Mouse (Mus musculus) liver, embryonic 12.5 days (tissue): ENCODE measurements around the gene Muc4. TPM values are rescaled to one million over a fixed set of nuclear protein-coding genes. Genes with fewer than 3 reads are reported as not detected.
A peak's percentile ranks its signal among the peaks of the same experiment; 100 is the strongest.

ENCODE experiments used
- ATAC-seq: fragments of 200-750 bp; cut with Nextera tagmentation; 2 replicates; pipeline ENCODE4 v1.8.0; 2017; ENCODE audit warnings: moderate number of reproducible peaks, mild to moderate bottlenecking, moderate library complexity
- H3K27ac ChIP-seq: fragments of 300-500 bp; sonication (generic); 2 replicates; pipeline ENCODE4 v1.5.1; 2016; ENCODE audit warnings: mild to moderate bottlenecking
- H3K27me3 ChIP-seq: fragments of 300-500 bp; sonication (generic); replicated peaks from 2 replicates; pipeline ENCODE4 v1.6.1; 2016; ENCODE audit warnings: mild to moderate bottlenecking, moderate library complexity
- H3K36me3 ChIP-seq: fragments of 300-500 bp; sonication (generic); 2 replicates; pipeline ENCODE4 v1.6.1; 2016; ENCODE audit warnings: mild to moderate bottlenecking, moderate library complexity
- H3K4me1 ChIP-seq: fragments of 300-500 bp; sonication (generic); 2 replicates; pipeline ENCODE4 v1.6.1; 2016
- H3K4me2 ChIP-seq: fragments of 300-500 bp; sonication (generic); 2 replicates; pipeline ENCODE4 v1.6.1; 2016; ENCODE audit warnings: mild to moderate bottlenecking, moderate library complexity
- H3K4me3 ChIP-seq: fragments of 300-500 bp; sonication (generic); 2 replicates; pipeline ENCODE4 v1.5.1; 2016; ENCODE audit warnings: mild to moderate bottlenecking, moderate library complexity
- H3K9ac ChIP-seq: fragments of 300-500 bp; sonication (generic); 2 replicates; pipeline ENCODE4 v1.6.1; 2016; ENCODE audit warnings: mild to moderate bottlenecking, moderate library complexity
- H3K9me3 ChIP-seq: fragments of 300-500 bp; sonication (generic); replicated peaks from 2 replicates; pipeline ENCODE4 v1.6.1; 2016; ENCODE audit warnings: mild to moderate bottlenecking, moderate library complexity
- WGBS: fragments of 180-500 bp; shearing (Covaris S2); methylation state at CpG from one replicate; pipeline ENCODE4 v1.1.7; 2016; ENCODE audit not compliant: insufficient replicate concordance; 5-methylcytosine and 5-hydroxymethylcytosine counted together
- polyA plus RNA-seq: library from polyadenylated mRNA; unstranded; fragments of >200 nt; fragmentation: Nextera tagmentation; extraction: Ambion mirVana; gene quantifications from 2 replicates; pipeline ENCODE4 v1.2.1, GENCODE M21; 2016

The Muc4 gene
- polyA plus RNA-seq, 1 experiment from 2014 or later = 0.63 TPM

DNA sequence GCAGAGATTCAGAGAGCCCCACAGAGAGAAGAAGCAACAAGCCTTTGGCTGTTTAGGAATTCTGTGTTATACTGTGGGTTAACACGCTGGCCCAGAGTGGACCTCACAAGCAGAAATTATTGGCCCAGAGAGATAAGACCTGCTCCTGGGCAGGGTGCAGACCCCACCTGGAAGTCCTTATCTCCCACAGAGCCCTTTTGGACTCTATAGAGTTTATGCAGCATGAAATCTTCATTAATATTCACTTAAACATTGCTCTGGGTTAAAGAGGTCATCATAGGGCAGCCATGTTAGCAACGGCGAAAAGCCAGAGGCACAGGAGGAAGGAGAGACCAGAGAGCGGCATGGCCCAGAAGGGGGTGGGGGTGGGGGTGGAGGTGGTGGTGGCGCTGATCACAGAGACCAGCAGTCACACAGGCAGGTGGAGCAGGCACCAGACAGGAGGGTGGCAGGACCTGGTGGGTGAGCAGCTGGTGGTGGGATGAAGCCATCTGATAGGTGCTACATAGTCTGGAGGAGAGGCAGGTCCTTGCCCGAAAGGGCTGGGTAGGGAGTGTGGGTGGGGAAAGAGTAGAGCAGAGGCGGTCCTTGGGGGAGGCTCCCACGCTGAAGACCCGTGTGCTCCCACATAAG, 27.7 kb upstream of the Muc4 start:
- WGBS = 39% methylated on average over 9 of the region's 9 CpGs
- no peak overlapping the region for H3K27ac ChIP-seq

GRCm38 (mm10) chr16:32708457-32709033, 27.1 kb upstream of the Muc4 start:
- H3K4me1 ChIP-seq = peaks cover 26% of the 10 kb centered on the region
- H3K27me3 ChIP-seq = peaks cover 25% of the 10 kb centered on the region
- no peak for ATAC-seq
- peaks cover 4% of the 10 kb centered on the region; the same call in 1 of the 2 replicates for H3K9me3 ChIP-seq
- no peak overlapping the region for H3K4me3 ChIP-seq
- no peaks in the 10 kb centered on the region for H3K36me3 ChIP-seq
- H3K27ac ChIP-seq = no peak overlapping the region
- peak overlapping the region; percentile 45; the same call in 1 of the 2 replicates for H3K4me2 ChIP-seq
- WGBS = 72% methylated on average over 10 of the region's 10 CpGs
- H3K9ac ChIP-seq = no peak overlapping the region

More for the DNA sequence above, 27.7 kb upstream of the Muc4 start:
- H3K4me2 ChIP-seq = peak overlapping the region; percentile 45
- H3K36me3 ChIP-seq = no peaks in the 10 kb centered on the region
- peaks cover 21% of the 10 kb centered on the region for H3K27me3 ChIP-seq
- no peak overlapping the region for H3K9ac ChIP-seq
- H3K9me3 ChIP-seq = peaks cover 4% of the 10 kb centered on the region; the same call in 1 of the 2 replicates
- H3K4me3 ChIP-seq = no peak overlapping the region
- H3K4me1 ChIP-seq = peaks cover 26% of the 10 kb centered on the region
- ATAC-seq = no peak

DNA sequence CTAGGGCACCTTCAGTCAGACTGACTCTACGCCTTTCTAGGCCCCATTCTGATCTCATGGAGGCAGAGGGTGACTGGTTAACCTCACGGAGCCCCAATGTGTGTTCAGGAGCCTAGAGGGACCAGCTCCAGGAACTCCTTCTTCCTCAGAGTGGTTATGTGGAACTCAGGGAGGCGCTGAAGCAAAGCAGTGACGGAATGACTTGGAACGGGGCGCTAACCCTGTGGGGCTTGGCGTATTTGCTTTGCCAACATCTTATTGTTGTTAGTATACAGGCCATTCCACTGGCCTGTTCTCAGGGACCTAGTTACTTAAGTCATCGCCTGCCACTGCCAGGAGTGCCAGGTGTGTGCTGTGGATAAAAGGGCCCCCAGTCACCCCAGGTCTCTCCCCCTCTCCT, 26.6 kb upstream of the Muc4 start:
- Histone ChIP-seq H3K36me3 (no peaks in the 10 kb centered on the region), H3K9me3 (peaks cover 4% of the 10 kb centered on the region; the same call in 1 of the 2 replicates), H3K4me3 (no peak overlapping the region), H3K4me1 (peaks cover 26% of the 10 kb centered on the region), H3K27ac (no peak overlapping the region), H3K27me3 (peaks cover 26% of the 10 kb centered on the region), H3K4me2 (no peak overlapping the region), H3K9ac (no peak overlapping the region)
- WGBS = 83% methylated on average over 8 of the region's 8 CpGs
- no peak for ATAC-seq

DNA sequence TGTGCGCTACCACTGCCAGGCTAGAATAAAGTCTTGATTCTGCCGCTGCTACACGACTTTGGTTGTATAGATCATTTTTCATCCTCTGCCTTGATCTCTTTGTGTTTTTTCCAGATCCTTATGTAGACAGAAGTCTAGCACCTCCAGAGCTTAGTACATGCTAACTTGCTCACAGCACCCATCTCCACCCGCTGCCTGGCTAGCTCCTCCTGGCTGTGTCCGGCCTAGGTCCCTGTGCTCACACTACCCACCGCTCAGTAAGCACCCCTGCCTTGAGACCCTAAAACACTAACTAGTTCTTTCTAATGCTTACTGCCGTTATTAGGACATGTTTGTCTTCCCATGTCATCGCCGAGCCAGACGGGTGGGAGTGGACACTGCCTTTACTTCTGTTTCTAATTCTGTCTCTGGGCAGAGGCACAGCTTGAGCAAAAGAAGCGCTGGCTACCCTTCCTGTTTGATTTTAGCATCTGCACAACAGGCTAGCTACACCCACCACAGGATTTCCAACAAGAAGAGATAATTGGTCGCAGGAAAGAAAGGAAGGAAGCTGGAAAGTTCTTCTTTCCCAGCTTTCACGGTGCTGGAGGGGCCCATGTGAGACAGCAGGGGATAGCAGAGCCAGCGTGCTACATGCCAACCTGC, 25.1 kb upstream of the Muc4 start:
- no peaks in the 10 kb centered on the region for H3K36me3 ChIP-seq
- WGBS = 45% methylated on average over 14 of the region's 14 CpGs
- peaks cover 2% of the 10 kb centered on the region; the same call in 1 of the 2 replicates for H3K9me3 ChIP-seq
- no peak overlapping the region for H3K27ac ChIP-seq
- no peak for ATAC-seq
- H3K9ac ChIP-seq = no peak overlapping the region
- peaks cover 38% of the 10 kb centered on the region for H3K27me3 ChIP-seq
- peaks cover 31% of the 10 kb centered on the region for H3K4me1 ChIP-seq
- no peak overlapping the region for H3K4me2 ChIP-seq
- H3K4me3 ChIP-seq = no peak overlapping the region

GRCm38 (mm10) chr16:32712202-32712601, 23.5 kb upstream of the Muc4 start:
- H3K36me3 ChIP-seq = no peaks in the 10 kb centered on the region
- no peak overlapping the region for H3K27ac ChIP-seq
- peaks cover 47% of the 10 kb centered on the region for H3K27me3 ChIP-seq
- no peak overlapping the region for H3K4me3 ChIP-seq
- H3K4me2 ChIP-seq = no peak overlapping the region
- peaks cover 29% of the 10 kb centered on the region for H3K4me1 ChIP-seq
- WGBS = 82% methylated on average over 11 of the region's 11 CpGs
- H3K9ac ChIP-seq = no peak overlapping the region
- ATAC-seq = no peak
- no peaks in the 10 kb centered on the region for H3K9me3 ChIP-seq

DNA sequence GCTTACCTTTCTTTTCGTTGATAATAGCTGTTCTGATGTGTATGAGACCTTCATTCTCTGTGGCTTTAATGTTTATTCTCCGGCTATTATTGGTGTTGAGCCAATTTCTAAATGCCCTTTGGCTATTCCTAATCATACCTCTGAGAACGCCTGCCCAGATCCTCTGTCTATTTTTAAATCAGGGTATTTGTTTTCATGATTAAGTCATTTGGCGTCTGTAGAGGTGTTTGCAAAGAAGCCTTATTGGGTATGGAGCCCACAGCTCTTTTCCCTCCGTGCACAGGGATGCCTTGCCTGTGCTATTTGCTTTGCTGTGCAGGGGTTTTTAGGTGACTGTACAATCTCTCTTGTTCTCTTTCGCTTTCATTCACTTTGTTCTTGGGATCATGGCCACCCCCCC, 22.1 kb upstream of the Muc4 start:
- Histone ChIP-seq H3K4me3 (no peak overlapping the region), H3K36me3 (no peaks in the 10 kb centered on the region), H3K27me3 (peaks cover 47% of the 10 kb centered on the region), H3K27ac (no peak overlapping the region), H3K4me1 (peaks cover 15% of the 10 kb centered on the region), H3K4me2 (no peak overlapping the region), H3K9ac (no peak overlapping the region), H3K9me3 (no peaks in the 10 kb centered on the region)
- no peak for ATAC-seq
- WGBS = 64% methylated on average over 6 of the region's 6 CpGs

GRCm38 (mm10) chr16:32715364-32715763, 20.3 kb upstream of the Muc4 start:
- Histone ChIP-seq H3K27ac (no peak overlapping the region), H3K9ac (no peak overlapping the region), H3K4me1 (peaks cover 13% of the 10 kb centered on the region), H3K4me3 (no peak overlapping the region), H3K36me3 (no peaks in the 10 kb centered on the region), H3K9me3 (no peaks in the 10 kb centered on the region), H3K4me2 (peak overlapping the region; percentile 26), H3K27me3 (peaks cover 33% of the 10 kb centered on the region)
- no peak for ATAC-seq
- 11% methylated on average over 13 of the region's 13 CpGs for WGBS

GRCm38 (mm10) chr16:32723163-32723562, 12.5 kb upstream of the Muc4 start:
- no peak for ATAC-seq
- H3K9ac ChIP-seq = no peak overlapping the region

DNA sequence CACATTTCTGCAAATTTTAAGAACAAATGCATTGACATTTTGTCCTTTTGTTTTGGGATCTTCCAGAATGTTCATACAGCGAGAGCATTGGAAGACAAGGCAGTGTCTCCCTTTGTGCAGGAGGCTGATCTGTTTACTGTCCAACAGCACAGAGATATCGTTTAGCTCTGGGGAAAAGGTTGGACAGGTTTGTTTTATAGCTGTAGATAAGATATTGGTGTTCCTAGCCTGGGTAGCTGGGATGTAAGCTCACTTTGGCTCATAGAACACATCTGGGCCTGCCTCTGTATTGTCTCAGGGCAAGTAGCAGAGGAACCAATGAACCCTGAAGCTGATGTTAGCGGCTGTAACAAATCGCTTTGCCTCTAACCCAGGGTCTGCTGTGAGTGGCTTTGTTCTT, 11.9 kb upstream of the Muc4 start:
- 70% methylated on average over 4 of the region's 4 CpGs for WGBS
- Histone ChIP-seq H3K9me3 (no peaks in the 10 kb centered on the region), H3K4me1 (peaks cover 11% of the 10 kb centered on the region; the same call in 1 of the 2 replicates), H3K27ac (no peak overlapping the region), H3K36me3 (no peaks in the 10 kb centered on the region), H3K4me2 (no peak overlapping the region), H3K9ac (no peak overlapping the region), H3K4me3 (no peak overlapping the region), H3K27me3 (peaks cover 8% of the 10 kb centered on the region; the same call in 1 of the 2 replicates)
- no peak for ATAC-seq

More at GRCm38 (mm10) chr16:32723163-32723562, 12.5 kb upstream of the Muc4 start:
- Histone ChIP-seq H3K27me3 (0 out of 2 replicates have a peak, but pooled peaks cover 8% of the 10 kb centered on the region), H3K4me2 (no peak overlapping the region), H3K36me3 (no peaks in the 10 kb centered on the region), H3K4me1 (peaks cover 11% of the 10 kb centered on the region; the same call in 1 of the 2 replicates), H3K27ac (no peak overlapping the region), H3K9me3 (no peaks in the 10 kb centered on the region), H3K4me3 (no peak overlapping the region)
- 30% methylated on average over 7 of the region's 7 CpGs for WGBS

GRCm38 (mm10) chr16:32724259-32724658, 11.4 kb upstream of the Muc4 start:
- WGBS = 86% methylated on average over 2 of the region's 2 CpGs

GRCm38 (mm10) chr16:32726501-32726900, 9.2 kb upstream of the Muc4 start:
- peaks cover 8% of the 10 kb centered on the region; the same call in 1 of the 2 replicates for H3K27me3 ChIP-seq
- H3K9me3 ChIP-seq = no peaks in the 10 kb centered on the region
- H3K36me3 ChIP-seq = no peaks in the 10 kb centered on the region
- no peak overlapping the region for H3K9ac ChIP-seq
- ATAC-seq = no peak
- no peak overlapping the region for H3K4me3 ChIP-seq
- no peak overlapping the region for H3K27ac ChIP-seq
- H3K4me2 ChIP-seq = no peak overlapping the region
- peaks cover 14% of the 10 kb centered on the region; the same call in 1 of the 2 replicates for H3K4me1 ChIP-seq

More at GRCm38 (mm10) chr16:32724259-32724658, 11.4 kb upstream of the Muc4 start:
- Histone ChIP-seq H3K4me1 (peaks cover 11% of the 10 kb centered on the region; the same call in 1 of the 2 replicates), H3K27me3 (peaks cover 8% of the 10 kb centered on the region; the same call in 1 of the 2 replicates), H3K4me3 (no peak overlapping the region), H3K27ac (no peak overlapping the region), H3K36me3 (no peaks in the 10 kb centered on the region), H3K9me3 (no peaks in the 10 kb centered on the region), H3K4me2 (no peak overlapping the region), H3K9ac (no peak overlapping the region)
- no peak for ATAC-seq

DNA sequence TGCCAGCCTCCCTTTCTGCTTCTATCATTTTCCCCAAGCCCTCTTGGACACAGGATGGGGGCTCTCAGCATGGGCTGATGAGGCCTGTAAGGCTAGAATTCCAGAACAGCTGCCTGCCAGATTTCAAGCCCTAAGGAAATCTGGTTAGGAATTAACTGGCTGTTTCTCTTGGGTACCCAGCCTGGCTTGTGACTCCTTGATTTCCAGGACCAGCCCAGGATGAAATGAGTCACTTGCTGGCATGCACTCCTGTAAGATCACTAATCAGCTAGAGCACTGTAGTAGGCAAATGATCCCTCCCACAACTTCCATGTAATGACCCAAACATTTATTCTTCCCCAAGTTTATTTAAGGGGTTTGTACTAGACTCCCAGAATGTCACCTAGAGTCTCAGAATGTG, 7.4 kb upstream of the Muc4 start:
- Histone ChIP-seq H3K36me3 (no peaks in the 10 kb centered on the region), H3K4me2 (no peak overlapping the region), H3K27ac (no peak overlapping the region), H3K9ac (no peak overlapping the region), H3K9me3 (no peaks in the 10 kb centered on the region), H3K4me1 (peaks cover 9% of the 10 kb centered on the region; the same call in 1 of the 2 replicates), H3K27me3 (peaks cover 8% of the 10 kb centered on the region; the same call in 1 of the 2 replicates), H3K4me3 (no peak overlapping the region)
- no peak for ATAC-seq
